Mouse (Mus musculus): ENCODE data around the gene Bgn.

- no peak for TF ChIP-seq POLR2A (IDR thresholded peaks at IDR 0.05; ENCODE audit: borderline replicate concordance, low read depth, low read length)
- no peak for TF ChIP-seq CTCF (IDR thresholded peaks at IDR 0.05; ENCODE audit: low read depth, low read length)
Measured at GRCm38 (mm10) chrX:73460792-73461191, 22.6 kb upstream of the Bgn start.

All from bone marrow macrophage, adult 2 months (primary cell).